Mouse (Mus musculus) intestine, embryonic 16.5 days (tissue): Measurements from ENCODE around the gene Mvp. TPM values are rescaled to one million over a fixed set of nuclear protein-coding genes. Genes with fewer than 3 reads are reported as not detected.

ENCODE experiments used
- ATAC-seq: fragments of 200-750 bp; cut with Nextera tagmentation; 2 replicates; pipeline ENCODE4 v1.8.0; 2017; ENCODE audit warnings: moderate TSS enrichment, moderate library complexity
- H3K27ac ChIP-seq: fragments of 300-500 bp; sonication (generic); 2 replicates; pipeline ENCODE4 v1.5.1; 2014; ENCODE audit warnings: mild to moderate bottlenecking, low read length
- H3K27me3 ChIP-seq: fragments of 300-500 bp; sonication (generic); replicated peaks from 2 replicates; pipeline ENCODE4 v1.6.1; 2014; ENCODE audit warnings: low read length, control low read depth, mixed read lengths; ENCODE audit not compliant: control insufficient read depth, insufficient read depth
- H3K36me3 ChIP-seq: fragments of 300-500 bp; sonication (generic); 2 replicates; pipeline ENCODE4 v1.6.1; 2014; ENCODE audit warnings: low read length, control low read depth; ENCODE audit not compliant: control insufficient read depth, insufficient read depth
- H3K4me1 ChIP-seq: fragments of 300-500 bp; sonication (generic); 2 replicates; pipeline ENCODE4 v1.6.1; 2014; ENCODE audit warnings: low read length, control low read depth, mixed read lengths; ENCODE audit not compliant: control insufficient read depth, insufficient read depth
- H3K4me2 ChIP-seq: fragments of 300-500 bp; sonication (generic); 2 replicates; pipeline ENCODE4 v1.6.1; 2014; ENCODE audit warnings: low read depth, low read length, control low read depth
- H3K4me3 ChIP-seq: fragments of 300-500 bp; sonication (generic); 2 replicates; pipeline ENCODE4 v1.5.1; 2014; ENCODE audit warnings: mild to moderate bottlenecking, low read length
- H3K9ac ChIP-seq: fragments of 300-500 bp; sonication (generic); 2 replicates; pipeline ENCODE4 v1.6.1; 2014; ENCODE audit warnings: low read depth, low read length
- H3K9me3 ChIP-seq: fragments of 300-500 bp; sonication (generic); 2 replicates; pipeline ENCODE4 v1.6.1; 2016; ENCODE audit warnings: low read length, control low read depth; ENCODE audit not compliant: control insufficient read depth
- whole genome bisulfite sequencing: fragments of 180-500 bp; shearing (Covaris S2); extraction: QIAGEN DNeasy Blood & Tissue Kit; methylation state at CpG from one replicate; pipeline ENCODE4 v1.1.7; 2014; 5-methylcytosine and 5-hydroxymethylcytosine counted together
- polyA plus RNA-seq: library from polyadenylated mRNA; unstranded; fragments of >200 nt; fragmentation: Nextera tagmentation; extraction: Ambion mirVana; gene quantifications from 2 replicates; pipeline ENCODE4 v1.2.1, GENCODE M21; 2015

Mvp gene
- polyA plus RNA-seq, 1 experiment from 2014 or later: 73.7 TPM

GRCm38 (mm10) chr7:126963548-126964286 lies 50.7 kb downstream of the Mvp start:
- Histone ChIP-seq H3K9me3 (no peaks in the 10 kb centered on the region), H3K9ac (no peak overlapping the region), H3K4me1 (no peaks in the 10 kb centered on the region), H3K4me2 (no peak overlapping the region), H3K36me3 (no peaks in the 10 kb centered on the region), H3K27ac (no peak overlapping the region), H3K27me3 (peaks cover 7% of the 10 kb centered on the region; the same call in 1 of the 2 replicates), H3K4me3 (no peak overlapping the region)
- WGBS: 27% methylated on average over 19 of the region's 19 CpGs
- ATAC-seq: no peak

GRCm38 (mm10) chr7:126961965-126962364 lies 52.5 kb downstream of the Mvp start:
- Histone ChIP-seq H3K9ac (no peak overlapping the region), H3K27ac (no peak overlapping the region), H3K4me3 (no peak overlapping the region), H3K36me3 (no peaks in the 10 kb centered on the region), H3K4me2 (no peak overlapping the region), H3K27me3 (peaks cover 7% of the 10 kb centered on the region; the same call in 1 of the 2 replicates), H3K9me3 (no peaks in the 10 kb centered on the region), H3K4me1 (no peaks in the 10 kb centered on the region)
- WGBS: 90% methylated on average over 4 of the region's 4 CpGs
- ATAC-seq: no peak

- WGBS: 88% methylated on average over 5 of the region's 5 CpGs
- no peak overlapping the region for H3K9ac ChIP-seq
- H3K4me3 ChIP-seq: no peak overlapping the region
- no peak for ATAC-seq
- no peak overlapping the region for H3K27ac ChIP-seq
- H3K36me3 ChIP-seq: no peaks in the 10 kb centered on the region
- H3K4me2 ChIP-seq: no peak overlapping the region
- no peaks in the 10 kb centered on the region for H3K4me1 ChIP-seq
- H3K9me3 ChIP-seq: no peaks in the 10 kb centered on the region
- H3K27me3 ChIP-seq: peaks cover 7% of the 10 kb centered on the region; the same call in 1 of the 2 replicates
These were observed 53.3 kb downstream of the Mvp start for GRCm38 (mm10) chr7:126961095-126961494.

- WGBS: 43% methylated on average over 9 of the region's 9 CpGs
- no peak for ATAC-seq
- Histone ChIP-seq H3K4me3 (no peak overlapping the region), H3K9me3 (no peaks in the 10 kb centered on the region), H3K4me2 (no peak overlapping the region), H3K27me3 (peaks cover 7% of the 10 kb centered on the region; the same call in 1 of the 2 replicates), H3K27ac (no peak overlapping the region), H3K36me3 (no peaks in the 10 kb centered on the region), H3K4me1 (no peaks in the 10 kb centered on the region), H3K9ac (no peak overlapping the region)
These were observed 54.6 kb downstream of the Mvp start for GRCm38 (mm10) chr7:126959780-126960179.

DNA sequence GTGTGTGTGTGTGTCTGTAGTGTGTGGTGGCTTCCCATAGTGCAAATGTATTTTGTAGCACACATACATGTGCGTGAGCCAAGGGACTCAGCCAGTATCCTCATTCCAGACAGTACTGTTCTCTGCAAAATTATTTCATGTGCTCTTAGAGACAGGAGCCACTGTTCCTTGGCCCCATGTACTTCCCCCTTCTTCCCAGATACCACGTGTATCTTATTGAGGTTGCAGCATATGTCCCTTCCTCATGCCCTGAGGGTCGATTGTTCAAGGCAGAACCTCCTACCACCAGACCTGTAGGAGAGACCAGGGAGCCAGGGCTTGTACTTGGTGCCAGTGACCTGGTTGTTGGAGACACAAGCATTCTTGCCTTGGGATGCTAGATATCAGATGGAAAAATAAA lies 59.3 kb downstream of the Mvp start:
- Histone ChIP-seq H3K27ac (no peak overlapping the region), H3K4me3 (no peak overlapping the region), H3K4me2 (no peak overlapping the region), H3K9ac (no peak overlapping the region), H3K36me3 (no peaks in the 10 kb centered on the region), H3K4me1 (peaks cover 3% of the 10 kb centered on the region; the same call in 1 of the 2 replicates), H3K9me3 (no peaks in the 10 kb centered on the region), H3K27me3 (peaks cover 10% of the 10 kb centered on the region)
- no peak for ATAC-seq
- WGBS: 58% methylated on average over 3 of the region's 3 CpGs

DNA sequence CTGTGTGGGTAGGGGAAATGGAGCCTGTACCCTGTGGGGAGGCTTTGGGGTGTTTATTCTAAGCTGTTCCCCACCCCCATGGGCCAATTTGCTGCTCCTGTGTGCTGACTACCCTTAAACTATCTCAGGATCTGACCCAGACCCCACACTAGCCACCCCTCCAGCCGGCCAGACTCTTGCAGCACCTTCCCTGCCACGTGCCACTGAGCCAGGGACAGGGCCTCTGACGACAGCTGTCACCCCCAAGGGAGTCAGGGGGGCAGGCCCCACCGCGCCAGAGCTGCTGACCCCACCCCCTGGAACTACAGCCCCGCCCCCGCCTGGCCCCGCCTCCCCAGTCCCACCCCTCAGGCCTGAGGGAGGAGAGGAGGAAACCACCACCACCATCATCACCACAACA lies 61.8 kb downstream of the Mvp start:
- Histone ChIP-seq H3K4me1 (peaks cover 11% of the 10 kb centered on the region), H3K27me3 (peaks cover 13% of the 10 kb centered on the region), H3K9ac (no peak overlapping the region), H3K9me3 (no peaks in the 10 kb centered on the region), H3K36me3 (no peaks in the 10 kb centered on the region), H3K4me2 (no peak overlapping the region), H3K27ac (no peak overlapping the region), H3K4me3 (no peak overlapping the region)
- WGBS: under 1% methylated on average over 8 of the region's 8 CpGs
- ATAC-seq: no peak

DNA sequence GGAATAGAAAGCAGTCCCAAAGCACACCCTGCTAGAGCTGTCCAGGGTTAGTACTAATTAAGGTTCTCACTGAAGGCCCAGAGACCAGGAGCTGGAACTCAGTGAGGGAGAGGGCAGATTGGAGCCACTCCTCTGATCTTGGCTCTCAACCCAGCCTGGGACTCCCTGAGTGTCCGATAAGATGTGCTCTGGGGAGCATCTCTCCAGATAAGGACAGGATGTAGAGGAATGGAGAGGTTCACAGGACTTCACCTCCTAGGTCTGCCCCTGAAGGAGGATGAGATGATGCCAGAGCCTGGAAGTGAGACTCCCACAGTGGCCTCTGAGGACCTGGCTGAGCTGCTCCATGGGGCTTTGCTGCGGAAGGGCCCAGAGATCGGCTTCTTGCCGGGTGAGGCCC lies 62.7 kb downstream of the Mvp start:
- H3K27me3 ChIP-seq: peaks cover 13% of the 10 kb centered on the region
- no peak for ATAC-seq
- H3K27ac ChIP-seq: no peak overlapping the region
- no peak overlapping the region for H3K4me2 ChIP-seq
- 21% methylated on average over 4 of the region's 4 CpGs for WGBS
- H3K4me1 ChIP-seq: peaks cover 11% of the 10 kb centered on the region
- H3K36me3 ChIP-seq: no peaks in the 10 kb centered on the region
- H3K9me3 ChIP-seq: no peaks in the 10 kb centered on the region
- no peak overlapping the region for H3K9ac ChIP-seq
- H3K4me3 ChIP-seq: no peak overlapping the region

DNA sequence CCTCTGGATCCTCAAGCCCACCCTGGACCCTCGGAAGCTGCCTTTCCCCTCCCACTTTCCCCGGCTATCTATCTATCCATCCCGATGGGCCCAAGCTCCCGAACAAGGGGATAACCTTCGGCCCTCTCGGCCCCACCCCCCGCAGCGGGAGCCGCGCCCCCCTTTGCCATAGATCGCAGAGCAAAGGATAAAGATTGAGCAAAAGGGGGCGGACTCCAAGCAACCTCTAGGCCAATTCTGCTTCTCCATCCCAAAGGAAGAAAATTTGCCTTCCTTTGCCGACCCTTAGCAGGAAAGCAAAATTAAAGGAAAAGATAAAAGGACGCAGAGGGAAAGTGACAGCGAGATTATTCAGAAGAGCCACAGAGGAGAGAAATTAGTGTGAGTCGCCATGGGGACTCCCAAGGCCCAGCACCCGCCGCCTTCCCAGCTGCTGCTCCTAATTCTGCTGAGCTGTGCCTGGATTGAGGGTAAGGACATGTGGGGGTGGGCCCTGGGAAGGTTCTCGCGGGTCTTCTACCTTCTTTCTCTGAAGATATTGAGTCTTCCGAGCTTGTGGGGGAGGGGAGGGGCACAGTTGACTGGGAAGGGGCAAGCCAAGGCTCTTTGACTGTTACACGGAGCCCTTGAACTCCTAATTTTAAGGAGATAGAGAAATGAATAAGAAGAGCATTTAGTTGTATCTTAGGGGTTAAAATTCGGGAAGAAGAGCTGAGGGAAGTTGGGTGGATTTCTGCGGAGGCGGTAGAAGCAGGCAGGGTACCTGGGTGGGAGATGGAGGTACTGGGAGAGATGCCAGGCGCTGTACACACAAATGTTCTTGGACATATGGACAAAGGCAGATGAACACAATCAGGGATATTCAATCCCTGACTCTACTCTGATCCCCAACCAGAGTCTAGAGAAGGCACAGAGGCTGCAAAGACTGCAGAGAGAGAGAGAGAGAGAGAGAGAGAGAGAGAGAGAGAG lies 63.5 kb downstream of the Mvp start:
- H3K9me3 ChIP-seq: no peaks in the 10 kb centered on the region
- H3K36me3 ChIP-seq: no peaks in the 10 kb centered on the region
- 6% methylated on average over 26 of the region's 26 CpGs for WGBS
- H3K9ac ChIP-seq: no peak overlapping the region
- peak overlapping the region; percentile 100 for H3K4me2 ChIP-seq
- peak overlapping the region; percentile 58 for H3K4me3 ChIP-seq
- no peak for ATAC-seq
- peaks cover 11% of the 10 kb centered on the region for H3K4me1 ChIP-seq
- H3K27ac ChIP-seq: no peak overlapping the region
- peaks cover 13% of the 10 kb centered on the region for H3K27me3 ChIP-seq
